Mouse (Mus musculus): ENCODE results near the gene Robo4. TPM values are rescaled to one million over a fixed set of nuclear protein-coding genes. Genes with fewer than 3 reads are reported as not detected.

Robo4 gene
- polyA plus RNA-seq, 1 experiment: not detected

DNA sequence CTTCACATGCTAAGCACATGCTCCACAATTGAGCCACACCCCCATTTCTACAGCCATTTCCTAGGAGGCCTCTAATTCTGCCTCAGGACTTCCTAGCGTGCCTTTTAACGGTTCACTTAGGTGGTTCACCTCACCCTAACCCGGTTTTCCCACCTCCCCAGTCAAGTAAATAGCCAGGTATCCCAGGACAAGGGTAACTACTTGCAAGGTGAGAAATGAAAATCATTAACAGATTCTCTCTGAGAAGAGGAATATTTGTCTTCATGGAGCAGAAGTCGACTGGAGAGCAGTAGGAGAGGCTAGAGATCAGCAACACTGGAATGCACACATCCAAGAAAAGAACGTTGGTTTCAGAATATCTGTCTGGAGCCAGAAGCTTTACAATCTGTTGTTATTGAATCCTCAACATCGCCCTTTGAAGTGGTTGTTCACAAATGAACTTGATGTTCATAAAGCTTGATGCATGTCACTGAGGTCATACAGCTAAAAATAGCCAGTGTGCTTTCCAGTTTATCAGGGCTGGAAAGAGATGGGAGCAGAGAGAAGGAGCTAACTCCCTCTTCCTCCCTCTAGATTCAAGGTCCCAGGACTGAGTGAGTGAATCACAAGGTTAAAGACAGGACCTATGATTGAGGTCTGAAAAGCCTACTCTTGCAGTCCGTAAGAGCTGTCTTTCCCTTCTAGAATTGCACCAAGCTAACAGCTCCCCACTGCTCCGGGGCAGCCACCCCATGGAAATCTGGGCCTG, 8.2 kb downstream of the Robo4 start:
- peaks cover 48% of the 10 kb centered on the region for H3K27me3 ChIP-seq (ENCODE audit: control insufficient read depth, insufficient read depth, insufficient read length)
- no peaks in the 10 kb centered on the region for H3K36me3 ChIP-seq (ENCODE audit: control insufficient read depth, insufficient read depth)
- H3K79me2 ChIP-seq (ENCODE audit: control insufficient read depth, insufficient read depth): no peaks in the 10 kb centered on the region
- no peak overlapping the region for H3K4me3 ChIP-seq
- TF ChIP-seq MYOD1 (IDR thresholded peaks at IDR 0.05; ENCODE audit: control insufficient read depth in 1 of 3, insufficient read length in 2 of 3, low read depth in 2 of 3): no peak
- no peak for TF ChIP-seq USF1 (IDR thresholded peaks at IDR 0.05; ENCODE audit: low read depth)
- no peak for TF ChIP-seq E2F4 (IDR thresholded peaks at IDR 0.05; ENCODE audit: insufficient read depth)
- TF ChIP-seq TCF12 (IDR thresholded peaks at IDR 0.05; ENCODE audit: insufficient read depth, poor library complexity, severe bottlenecking): no peak
- no peak for TF ChIP-seq CEBPB (IDR thresholded peaks at IDR 0.05; ENCODE audit: insufficient read depth, poor library complexity, severe bottlenecking)
- H3ac ChIP-seq (ENCODE audit: control insufficient read depth, insufficient read length): no peak overlapping the region
- H3K4me2 ChIP-seq (ENCODE audit: low read depth): no peak overlapping the region

- no peaks in the 10 kb centered on the region for H3K79me2 ChIP-seq (ENCODE audit: control insufficient read depth, insufficient read depth)
- no peak overlapping the region for H3K4me3 ChIP-seq
- H3ac ChIP-seq (ENCODE audit: control insufficient read depth, insufficient read length): no peak overlapping the region
- TF ChIP-seq CEBPB (IDR thresholded peaks at IDR 0.05; ENCODE audit: insufficient read depth, poor library complexity, severe bottlenecking): no peak
- TF ChIP-seq POLR2A (IDR thresholded peaks at IDR 0.05; ENCODE audit: insufficient read length, low read depth): no peak
- TF ChIP-seq MAX (IDR thresholded peaks at IDR 0.05; ENCODE audit: low read depth): no peak
- no peak for TF ChIP-seq REST (IDR thresholded peaks at IDR 0.05; ENCODE audit: insufficient read depth, insufficient read length)
- TF ChIP-seq USF1 (IDR thresholded peaks at IDR 0.05; ENCODE audit: low read depth): no peak
- TF ChIP-seq TCF3 (IDR thresholded peaks at IDR 0.05; ENCODE audit: insufficient read length, low read depth): no peak
- TF ChIP-seq E2F4 (IDR thresholded peaks at IDR 0.05; ENCODE audit: insufficient read depth): no peak
- TF ChIP-seq TCF12 (IDR thresholded peaks at IDR 0.05; ENCODE audit: insufficient read depth, poor library complexity, severe bottlenecking): no peak
- H3K36me3 ChIP-seq (ENCODE audit: control insufficient read depth, insufficient read depth): no peaks in the 10 kb centered on the region
- H3K27me3 ChIP-seq (ENCODE audit: control insufficient read depth, insufficient read depth, insufficient read length): peaks cover 37% of the 10 kb centered on the region
- no peak overlapping the region for H3K4me2 ChIP-seq (ENCODE audit: low read depth)
Measured at GRCm38 (mm10) chr9:37412989-37413388, 11.3 kb downstream of the Robo4 start.

GRCm38 (mm10) chr9:37414666-37415065, 13.0 kb downstream of the Robo4 start:
- Histone ChIP-seq H3K79me2 (ENCODE audit: control insufficient read depth, insufficient read depth) (no peaks in the 10 kb centered on the region), H3K27me3 (ENCODE audit: control insufficient read depth, insufficient read depth, insufficient read length) (peaks cover 30% of the 10 kb centered on the region), H3K4me3 (no peak overlapping the region), H3K4me2 (ENCODE audit: low read depth) (no peak overlapping the region), H3ac (ENCODE audit: control insufficient read depth, insufficient read length) (no peak overlapping the region), H3K36me3 (ENCODE audit: control insufficient read depth, insufficient read depth) (no peaks in the 10 kb centered on the region)
- TF ChIP-seq POLR2A (IDR thresholded peaks at IDR 0.05; ENCODE audit: insufficient read length, low read depth): no peak
- no peak for TF ChIP-seq REST (IDR thresholded peaks at IDR 0.05; ENCODE audit: insufficient read depth, insufficient read length)
- TF ChIP-seq TCF3 (IDR thresholded peaks at IDR 0.05; ENCODE audit: insufficient read length, low read depth): no peak
- no peak for TF ChIP-seq E2F4 (IDR thresholded peaks at IDR 0.05; ENCODE audit: insufficient read depth)
- TF ChIP-seq CEBPB (IDR thresholded peaks at IDR 0.05; ENCODE audit: insufficient read depth, poor library complexity, severe bottlenecking): no peak
- TF ChIP-seq USF1 (IDR thresholded peaks at IDR 0.05; ENCODE audit: low read depth): no peak

GRCm38 (mm10) chr9:37418791-37419190, 17.1 kb downstream of the Robo4 start:
- TF ChIP-seq MYOD1 (IDR thresholded peaks at IDR 0.05; ENCODE audit: control insufficient read depth in 1 of 3, insufficient read length in 2 of 3, low read depth in 2 of 3) (no peak), POLR2AphosphoS2 (IDR thresholded peaks at IDR 0.05; ENCODE audit: insufficient read length, low read depth) (no peak), USF1 (IDR thresholded peaks at IDR 0.05; ENCODE audit: low read depth) (no peak), TCF3 (IDR thresholded peaks at IDR 0.05; ENCODE audit: insufficient read length, low read depth) (no peak), SRF (IDR thresholded peaks at IDR 0.05; ENCODE audit: control insufficient read depth, insufficient read length, low read depth) (no peak), MYOG (IDR thresholded peaks at IDR 0.05; ENCODE audit: control insufficient read depth in 1 of 3, insufficient read depth in 1 of 3, insufficient read length in 2 of 3, low read depth in 2 of 3) (no peak), POLR2A (IDR thresholded peaks at IDR 0.05; ENCODE audit: insufficient read length, low read depth) (no peak), TCF12 (IDR thresholded peaks at IDR 0.05; ENCODE audit: insufficient read depth, poor library complexity, severe bottlenecking) (no peak), MAX (IDR thresholded peaks at IDR 0.05; ENCODE audit: low read depth) (no peak), REST (IDR thresholded peaks at IDR 0.05; ENCODE audit: insufficient read depth, insufficient read length) (no peak), CEBPB (IDR thresholded peaks at IDR 0.05; ENCODE audit: insufficient read depth, poor library complexity, severe bottlenecking) (no peak), E2F4 (IDR thresholded peaks at IDR 0.05; ENCODE audit: insufficient read depth) (no peak)
- H3K4me3 ChIP-seq: no peak overlapping the region
- H3ac ChIP-seq (ENCODE audit: control insufficient read depth, insufficient read length): no peak overlapping the region
- H3K79me2 ChIP-seq (ENCODE audit: control insufficient read depth, insufficient read depth): no peaks in the 10 kb centered on the region
- H3K36me3 ChIP-seq (ENCODE audit: control insufficient read depth, insufficient read depth): no peaks in the 10 kb centered on the region
- no peak overlapping the region for H3K4me2 ChIP-seq (ENCODE audit: low read depth)
- peaks cover 9% of the 10 kb centered on the region for H3K27me3 ChIP-seq (ENCODE audit: control insufficient read depth, insufficient read depth, insufficient read length)

DNA sequence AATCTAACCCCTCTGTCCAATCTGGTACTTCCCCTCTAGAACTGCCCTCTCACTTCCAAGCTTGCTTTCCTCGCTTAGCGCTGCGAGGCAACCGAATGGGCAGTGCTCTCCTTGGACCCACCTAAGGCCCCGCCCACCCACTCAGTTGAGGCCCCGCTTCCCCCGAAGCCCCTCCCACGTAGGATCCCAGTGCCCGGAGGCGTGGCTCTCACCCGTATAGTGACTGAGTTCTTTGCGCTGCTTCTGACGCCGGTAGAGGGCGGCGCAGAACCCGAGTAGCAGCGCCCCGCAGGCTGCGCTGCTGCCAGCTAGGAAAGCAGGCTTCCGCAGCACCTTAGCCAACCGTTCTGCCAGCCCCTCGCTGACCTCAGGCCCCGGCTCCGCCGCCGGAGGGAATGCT, 19.0 kb downstream of the Robo4 start:
- no peak overlapping the region for H3K4me3 ChIP-seq
- H3K79me2 ChIP-seq (ENCODE audit: control insufficient read depth, insufficient read depth): no peaks in the 10 kb centered on the region
- no peak for TF ChIP-seq TCF3 (IDR thresholded peaks at IDR 0.05; ENCODE audit: insufficient read length, low read depth)
- no peak for TF ChIP-seq SRF (IDR thresholded peaks at IDR 0.05; ENCODE audit: control insufficient read depth, insufficient read length, low read depth)
- TF ChIP-seq POLR2AphosphoS2 (IDR thresholded peaks at IDR 0.05; ENCODE audit: insufficient read length, low read depth): no peak
- TF ChIP-seq USF1 (IDR thresholded peaks at IDR 0.05; ENCODE audit: low read depth): no peak
- H3K27me3 ChIP-seq (ENCODE audit: control insufficient read depth, insufficient read depth, insufficient read length): peaks cover 8% of the 10 kb centered on the region
- H3K36me3 ChIP-seq (ENCODE audit: control insufficient read depth, insufficient read depth): no peaks in the 10 kb centered on the region
- no peak overlapping the region for H3ac ChIP-seq (ENCODE audit: control insufficient read depth, insufficient read length)
- peak overlapping the region; percentile 52 for H3K4me2 ChIP-seq (ENCODE audit: low read depth)
